Mouse (Mus musculus): Measurements from ENCODE around the gene Pcdh9.
"Not testable (repeated sequence)": the region's sequence is repeated elsewhere in the genome, so short reads cannot be mapped to it uniquely, and the experiment has no call there.

Gene Pcdh9

GRCm38 (mm10) chr14:93376159-93376558 is 514.3 kb downstream of the Pcdh9 start:
- DNase-seq (ENCODE audit: low spot score) = no peak

- no peak for DNase-seq (ENCODE audit: low spot score)
These were observed 516.3 kb downstream of the Pcdh9 start for GRCm38 (mm10) chr14:93374181-93374580.

- DNase-seq (ENCODE audit: low spot score) = peak; percentile 20
These were observed 536.3 kb downstream of the Pcdh9 start for GRCm38 (mm10) chr14:93354150-93354549.

- DNase-seq (ENCODE audit: low spot score) = no peak
These were observed 539.6 kb downstream of the Pcdh9 start for GRCm38 (mm10) chr14:93350906-93351305.

- DNase-seq (ENCODE audit: low spot score) = no peak
These were observed 541.3 kb downstream of the Pcdh9 start for GRCm38 (mm10) chr14:93349166-93349565.

GRCm38 (mm10) chr14:93347031-93347430 is 543.4 kb downstream of the Pcdh9 start:
- no peak for DNase-seq (ENCODE audit: low spot score)

- no peak for DNase-seq (ENCODE audit: low spot score)
These were observed 547.7 kb downstream of the Pcdh9 start for GRCm38 (mm10) chr14:93342781-93343180.

GRCm38 (mm10) chr14:93341390-93341789 is 549.1 kb downstream of the Pcdh9 start:
- no peak for DNase-seq (ENCODE audit: low spot score)

- no peak for DNase-seq (ENCODE audit: low spot score)
These were observed 561.2 kb downstream of the Pcdh9 start for GRCm38 (mm10) chr14:93329247-93329646.

GRCm38 (mm10) chr14:93317393-93317792 is 573.1 kb downstream of the Pcdh9 start:
- DNase-seq (ENCODE audit: low spot score) = peak; percentile 54

GRCm38 (mm10) chr14:93288361-93288760 is 602.1 kb downstream of the Pcdh9 start:
- DNase-seq (ENCODE audit: low spot score) = no peak

GRCm38 (mm10) chr14:93287642-93288041 is 602.8 kb downstream of the Pcdh9 start:
- DNase-seq (ENCODE audit: low spot score) = no peak

GRCm38 (mm10) chr14:93285136-93285535 is 605.3 kb downstream of the Pcdh9 start:
- no peak for DNase-seq (ENCODE audit: low spot score)

GRCm38 (mm10) chr14:93284009-93284408 is 606.5 kb downstream of the Pcdh9 start:
- DNase-seq (ENCODE audit: low spot score) = no peak

- DNase-seq (ENCODE audit: low spot score) = peak; percentile 3
These were observed 614.8 kb downstream of the Pcdh9 start for GRCm38 (mm10) chr14:93275661-93276060.

- DNase-seq (ENCODE audit: low spot score) = no peak
These were observed 615.7 kb downstream of the Pcdh9 start for GRCm38 (mm10) chr14:93274767-93275166.

- no peak for DNase-seq (ENCODE audit: low spot score)
These were observed 637.1 kb downstream of the Pcdh9 start for GRCm38 (mm10) chr14:93253411-93253810.

- DNase-seq (ENCODE audit: low spot score) = no peak
These were observed 650.2 kb downstream of the Pcdh9 start for GRCm38 (mm10) chr14:93240263-93240662.

GRCm38 (mm10) chr14:93234333-93234732 is 656.1 kb downstream of the Pcdh9 start:
- no peak for DNase-seq (ENCODE audit: low spot score)

GRCm38 (mm10) chr14:93233599-93233998 is 656.9 kb downstream of the Pcdh9 start:
- DNase-seq (ENCODE audit: low spot score) = peak; percentile 54

- not testable (repeated sequence) for DNase-seq (ENCODE audit: low spot score)
These were observed 675.6 kb downstream of the Pcdh9 start for GRCm38 (mm10) chr14:93214846-93215245.

GRCm38 (mm10) chr14:93199791-93200190 is 690.7 kb downstream of the Pcdh9 start:
- DNase-seq (ENCODE audit: low spot score) = no peak

- no peak for DNase-seq (ENCODE audit: low spot score)
These were observed 707.6 kb downstream of the Pcdh9 start for GRCm38 (mm10) chr14:93182606-93183491.

GRCm38 (mm10) chr14:93169201-93169600 is 721.3 kb downstream of the Pcdh9 start:
- DNase-seq (ENCODE audit: low spot score) = peak; percentile 79
